Mouse (Mus musculus) pancreas, adult 10 weeks (tissue): ENCODE results near the gene Cyp2c65. TPM values are rescaled to one million over a fixed set of nuclear protein-coding genes. Genes with fewer than 3 reads are reported as not detected.

Source experiments
- polyA plus RNA-seq: library from polyadenylated mRNA; stranded (reverse); fragments of 350-450 nt; fragmentation: Illumina TruSeq; extraction: RNeasy Lipid Tissue Mini Kit (QIAGEN cat#74804); gene quantifications from one replicate; pipeline ENCODE4 v1.2.3, GENCODE M21; 2015; ENCODE audit warnings: low read depth, low replicate concordance; ENCODE audit not compliant: insufficient read depth

Cyp2c65 gene
- polyA plus RNA-seq, result not detected

GRCm38 (mm10) chr19:39060719-39061118 is at the start of gene Cyp2c65:
Gene Cyp2c65, plus strand, starts transcription at chr19:39061015.

GRCm38 (mm10) chr19:39113644-39114043 is 52.8 kb downstream of the Cyp2c65 start, which contains the start of gene Cyp2c66:
Gene Cyp2c66, plus strand, starts transcription at chr19:39113898.

Other genes with a start within 250 kb of the Cyp2c65 start
- 3.3 TPM for gene Noc3l, start 241.8 kb upstream of the Cyp2c65 start, polyA plus RNA-seq
- gene Tbc1d12, start 224.4 kb upstream of the Cyp2c65 start, polyA plus RNA-seq, result 1.2 TPM
- 0.31 TPM for gene Hells, start 130.1 kb upstream of the Cyp2c65 start, polyA plus RNA-seq
- gene Cyp2c55, start 54.0 kb upstream of the Cyp2c65 start, polyA plus RNA-seq, result 0.41 TPM
- not detected for gene Cyp2c66, start 52.9 kb downstream of the Cyp2c65 start, polyA plus RNA-seq
- not detected for gene Cyp2c29, start 208.4 kb downstream of the Cyp2c65 start, polyA plus RNA-seq